ENCODE assay signal across 7 mouse cellular contexts in the genomic region with DNA sequence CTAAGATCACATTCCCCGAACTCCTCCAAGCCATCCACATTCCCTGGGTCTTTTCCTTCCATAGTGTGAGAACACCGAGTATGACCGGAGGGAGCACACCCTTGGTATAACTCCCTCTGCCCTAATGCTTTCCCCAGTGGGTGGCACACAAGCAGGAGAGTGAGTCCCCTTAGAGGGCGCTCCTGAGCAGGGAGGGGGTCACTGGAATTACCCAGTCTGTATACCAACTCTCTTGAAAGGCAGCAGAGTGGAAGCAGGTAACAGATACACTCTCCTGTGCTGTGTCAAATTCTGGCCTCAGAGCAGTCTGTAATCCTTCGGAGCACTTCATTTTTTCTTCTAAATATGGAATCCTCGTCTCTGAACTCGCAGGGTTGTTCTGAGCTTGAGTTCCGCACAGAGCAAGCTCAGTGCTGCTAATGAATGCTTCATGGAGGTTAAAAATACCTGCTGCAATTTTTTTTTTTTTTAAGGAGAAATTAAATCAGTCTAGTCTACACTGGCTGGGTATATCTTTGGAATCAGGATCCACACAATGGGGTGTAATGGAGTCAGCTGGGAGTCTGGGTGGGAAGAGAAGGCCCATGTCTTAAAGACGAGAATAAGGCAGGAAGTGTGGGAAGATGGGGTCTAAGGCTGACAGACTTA.
A peak's percentile ranks its signal among the peaks of the same experiment; 100 is the strongest.
DNase-seq lines count a peak whose midpoint lies in the region; ATAC-seq lines count a peak whose summit lies in the region.

No protein-coding gene starts in this region.

- intact Hi-C loops in heart, postnatal 25 days (cut with DNase I), result no loop called here

- H3K27me3 ChIP-seq in heart, embryonic 12.5 days (replicated peaks), result no peaks in the 10 kb centered on the region

- peak; percentile 33; the same call in 1 of the 2 replicates for ATAC-seq in heart, embryonic 12.5 days (ENCODE audit: insufficient number of reproducible peaks, low FRiP score)

- H3K36me3 ChIP-seq in heart, embryonic 12.5 days, result peaks cover 35% of the 10 kb centered on the region

- no peak for DNase-seq in heart, postnatal 25 days (ENCODE audit: low spot score)
- peak; percentile 20 for DNase-seq in CD4-positive helper T cell, adult 2 months (ENCODE audit: low read depth, low spot score)
- peak; percentile 24 for DNase-seq in ZHBTc4 (ENCODE audit: low read depth, low spot score)
- peak; percentile 52 for DNase-seq in naive thymus-derived CD4-positive, alpha-beta T cell, adult 2 months (ENCODE audit: low read depth)
- DNase-seq in cerebellum, adult 9-11 months, result no peak
- DNase-seq in urinary bladder, postnatal 25 days (ENCODE audit: low spot score), result no peak

- H3K9ac ChIP-seq in heart, embryonic 12.5 days, result no peak overlapping the region

- peak overlapping the region; percentile 25; the same call in 1 of the 2 replicates for H3K27ac ChIP-seq in heart, embryonic 12.5 days (ENCODE audit: poor library complexity, severe bottlenecking)

- H3K4me3 ChIP-seq in heart, embryonic 12.5 days, result no peak overlapping the region

- H3K4me2 ChIP-seq in heart, embryonic 12.5 days, result no peak overlapping the region

- peaks cover 14% of the 10 kb centered on the region for H3K4me1 ChIP-seq in heart, embryonic 12.5 days (replicated peaks)

- 62% methylated on average over 9 of the region's 9 CpGs for WGBS in heart, embryonic 12.5 days

- no peaks in the 10 kb centered on the region for H3K9me3 ChIP-seq in heart, embryonic 12.5 days (replicated peaks)

Comparison
In these comparisons a context has a peak if more than half of its experiments do, and no peak if none do; other contexts are left out.
1. DNase-seq: peak in CD4-positive helper T cell, adult 2 months (single experiment), ZHBTc4 (single experiment) and naive thymus-derived CD4-positive, alpha-beta T cell, adult 2 months (single experiment); none in heart, postnatal 25 days (single experiment), cerebellum, adult 9-11 months (single experiment) and urinary bladder, postnatal 25 days (single experiment).